In genomic region chr4:147941045-147942020, GRCm38 (mm10) we compare ENCODE assay signal across 9 mouse cellular contexts. TPM values are rescaled to one million over a fixed set of nuclear protein-coding genes. Genes with fewer than 3 reads are reported as not detected.
A peak's percentile ranks its signal among the peaks of the same experiment; 100 is the strongest.
DNase-seq lines count a peak whose midpoint lies in the region; ATAC-seq lines count a peak whose summit lies in the region.
"Had no signal": no experiment of that assay in that cellular context is flagged by ENCODE, and none has a peak within 500 bp of the region (broad histone marks: within the 10 kb centered on the region; RNA-seq: fewer than 3 reads in every experiment).

No protein-coding gene starts in this region.

- ATAC-seq in hematopoietic stem cell, adult 5-6 weeks (replicated peaks in 1 of 2; ENCODE audit: insufficient read depth in 1 of 2, low FRiP score in 2 of 2, low TSS enrichment in 1 of 2, low read depth in 1 of 2, poor library complexity in 2 of 2, severe bottlenecking in 2 of 2): peak; percentile 4 to 11; a peak in 1 of 4 replicates
- ATAC-seq in limb, embryonic 15.5 days (ENCODE audit: insufficient number of reproducible peaks, low FRiP score, low TSS enrichment, low read depth): no peak; the same call in 1 of the 2 replicates

- 8% methylated on average over 68 of the region's 88 CpGs for WGBS in limb, embryonic 15.5 days

- H3K27ac ChIP-seq in limb, embryonic 15.5 days: peak overlapping the region; percentile 84

- peak; percentile 41 for DNase-seq in adrenal gland, postnatal 10 days
- DNase-seq in adrenal gland, postnatal 4 days (ENCODE audit: low spot score in 2 of 2): no peak
- DNase-seq in right cerebral cortex, postnatal 14 days: peak; percentile 49
- no peak for DNase-seq in right cerebral cortex, adult 18-20 months
- DNase-seq in neural tube, embryonic 10.5 days (ENCODE audit: extremely low spot score, low spot score): peak; percentile 47
- peak; percentile 70 for DNase-seq in thymus, postnatal 4 days

- no peaks in the 10 kb centered on the region for H3K9me3 ChIP-seq in limb, embryonic 15.5 days

- peak overlapping the region; percentile 90 for H3K4me3 ChIP-seq in limb, embryonic 15.5 days

- no peaks in the 10 kb centered on the region for H3K27me3 ChIP-seq in limb, embryonic 15.5 days

- peak overlapping the region; percentile 88 for H3K9ac ChIP-seq in limb, embryonic 15.5 days

- peak overlapping the region; percentile 97 for H3K4me2 ChIP-seq in limb, embryonic 15.5 days

- H3K36me3 ChIP-seq in limb, embryonic 15.5 days: peaks cover 35% of the 10 kb centered on the region

- peaks cover 60% of the 10 kb centered on the region for H3K4me1 ChIP-seq in limb, embryonic 15.5 days

RNA-seq across cellular contexts. Expression of gene 2510039O18Rik, which starts 0.6 kb away (rescaled TPM):
- total RNA-seq in adrenal gland, postnatal 10 days (2021): 10 to 100 TPM; 43.4 to 44.7 TPM
- 10 to 100 TPM; 52.3 to 53.8 TPM for total RNA-seq in adrenal gland, postnatal 4 days (2021)
- 25.0 and 31.0 TPM in 2 replicates for total RNA-seq in hematopoietic stem cell, adult 5-6 weeks (2017)
- 13.6 and 16.4 TPM in 2 replicates for polyA plus RNA-seq in limb, embryonic 15.5 days (2015; fragmentation: Nextera tagmentation; extraction: Ambion mirVana)

RNA-seq across cellular contexts. Expression of gene Plod1, which starts 4.8 kb away (rescaled TPM):
- total RNA-seq in adrenal gland, postnatal 10 days (2021): 10 to 100 TPM; 42.0 to 42.1 TPM
- 10 to 100 TPM; 39.5 to 46.6 TPM for total RNA-seq in adrenal gland, postnatal 4 days (2021)
- 10.5 and 11.4 TPM in 2 replicates for total RNA-seq in hematopoietic stem cell, adult 5-6 weeks (2017)
- polyA plus RNA-seq in limb, embryonic 15.5 days (2015; fragmentation: Nextera tagmentation; extraction: Ambion mirVana): 123 and 129 TPM in 2 replicates

RNA-seq across cellular contexts. Expression of gene Mfn2, which starts 36.8 kb away (rescaled TPM):
- total RNA-seq in adrenal gland, postnatal 10 days (2021): 100 to 1,000 TPM; 204 to 232 TPM
- 100 to 1,000 TPM; 140 to 144 TPM for total RNA-seq in adrenal gland, postnatal 4 days (2021)
- total RNA-seq in hematopoietic stem cell, adult 5-6 weeks (2017): 27.5 and 29.5 TPM in 2 replicates
- polyA plus RNA-seq in limb, embryonic 15.5 days (2015; fragmentation: Nextera tagmentation; extraction: Ambion mirVana): 37.8 and 42.5 TPM in 2 replicates

RNA-seq across cellular contexts. Expression of gene Nppb, which starts 44.3 kb away (rescaled TPM):
- not detected for total RNA-seq in adrenal gland, postnatal 10 days (2021)
- total RNA-seq in adrenal gland, postnatal 4 days (2021): under 1 TPM; 0.39 to 0.56 TPM
- not detected in 2 replicates for total RNA-seq in hematopoietic stem cell, adult 5-6 weeks (2017)
- 0.19 TPM in 1 of 2 replicates, not detected in the other for polyA plus RNA-seq in limb, embryonic 15.5 days (2015; fragmentation: Nextera tagmentation; extraction: Ambion mirVana)
- polyA plus RNA-seq: gonadal fat pad, adult 2 months had no signal

RNA-seq across cellular contexts. Expression of gene Nppa, which starts 59.2 kb away (rescaled TPM):
- not detected for total RNA-seq in adrenal gland, postnatal 10 days (2021)
- total RNA-seq in adrenal gland, postnatal 4 days (2021): not detected
- total RNA-seq in hematopoietic stem cell, adult 5-6 weeks (2017): not detected in 2 replicates
- not detected in 2 replicates for polyA plus RNA-seq in limb, embryonic 15.5 days (2015; fragmentation: Nextera tagmentation; extraction: Ambion mirVana)
- polyA plus RNA-seq: gonadal fat pad, adult 2 months had no signal

Comparison
In these comparisons a context has a peak if more than half of its experiments do, and no peak if none do; other contexts are left out.
1. DNase-seq: peak in adrenal gland, postnatal 10 days (single experiment), right cerebral cortex, postnatal 14 days (single experiment), neural tube, embryonic 10.5 days (single experiment) and thymus, postnatal 4 days (single experiment); none in adrenal gland, postnatal 4 days (0 of 2) and right cerebral cortex, adult 18-20 months (single experiment).